Mouse (Mus musculus) neural tube, embryonic 14.5 days (tissue): ENCODE data around the gene Tssk6. TPM values are rescaled to one million over a fixed set of nuclear protein-coding genes. Genes with fewer than 3 reads are reported as not detected.

Source experiments
- ATAC-seq: fragments of 200-750 bp; cut with Nextera tagmentation; 2 replicates; pipeline ENCODE4 v1.8.0; 2017; ENCODE audit warnings: low read depth, mild to moderate bottlenecking, moderate TSS enrichment, moderate library complexity
- H3K27ac ChIP-seq: fragments of 300-500 bp; sonication (generic); 2 replicates; pipeline ENCODE4 v1.5.1; 2014; ENCODE audit warnings: low read depth, mild to moderate bottlenecking, control low read depth, low read length, moderate library complexity, mixed read lengths
- H3K27me3 ChIP-seq: fragments of 300-500 bp; sonication (generic); 2 replicates; pipeline ENCODE4 v1.6.1; 2014; ENCODE audit warnings: low read length; ENCODE audit not compliant: control insufficient read depth, insufficient read depth
- H3K36me3 ChIP-seq: fragments of 300-500 bp; sonication (generic); 2 replicates; pipeline ENCODE4 v1.6.1; 2014; ENCODE audit warnings: low read length, mixed read lengths; ENCODE audit not compliant: control insufficient read depth, insufficient read depth
- H3K4me1 ChIP-seq: fragments of 300-500 bp; sonication (generic); 2 replicates; pipeline ENCODE4 v1.6.1; 2014; ENCODE audit warnings: low read length; ENCODE audit not compliant: control insufficient read depth, insufficient read depth
- H3K4me2 ChIP-seq: fragments of 300-500 bp; sonication (generic); 2 replicates; pipeline ENCODE4 v1.6.1; 2014; ENCODE audit warnings: mild to moderate bottlenecking, low read depth, low read length, control low read depth
- H3K4me3 ChIP-seq: fragments of 300-500 bp; sonication (generic); 2 replicates; pipeline ENCODE4 v1.5.1; 2014; ENCODE audit warnings: low read depth, low read length, control low read depth, mixed read lengths
- H3K9ac ChIP-seq: fragments of 300-500 bp; sonication (generic); replicated peaks from 2 replicates; pipeline ENCODE4 v1.6.1; 2014; ENCODE audit warnings: low read depth, mild to moderate bottlenecking, control low read depth, low read length, mixed read lengths
- H3K9me3 ChIP-seq: fragments of 300-500 bp; sonication (generic); 2 replicates; pipeline ENCODE4 v1.6.1; 2016; ENCODE audit warnings: low read length; ENCODE audit not compliant: control insufficient read depth
- WGBS: fragments of 180-500 bp; shearing (Covaris S2); extraction: QIAGEN DNeasy Blood & Tissue Kit; methylation state at CpG from one replicate; pipeline ENCODE4 v1.1.7; 2014; 5-methylcytosine and 5-hydroxymethylcytosine counted together
- polyA plus RNA-seq: library from polyadenylated mRNA; unstranded; fragments of >200 nt; fragmentation: Nextera tagmentation; extraction: Ambion mirVana; gene quantifications from 2 replicates; pipeline ENCODE4 v1.2.1, GENCODE M21; 2014

Tssk6 gene
- polyA plus RNA-seq, 1 experiment from 2014 or later = 4.3 TPM

DNA sequence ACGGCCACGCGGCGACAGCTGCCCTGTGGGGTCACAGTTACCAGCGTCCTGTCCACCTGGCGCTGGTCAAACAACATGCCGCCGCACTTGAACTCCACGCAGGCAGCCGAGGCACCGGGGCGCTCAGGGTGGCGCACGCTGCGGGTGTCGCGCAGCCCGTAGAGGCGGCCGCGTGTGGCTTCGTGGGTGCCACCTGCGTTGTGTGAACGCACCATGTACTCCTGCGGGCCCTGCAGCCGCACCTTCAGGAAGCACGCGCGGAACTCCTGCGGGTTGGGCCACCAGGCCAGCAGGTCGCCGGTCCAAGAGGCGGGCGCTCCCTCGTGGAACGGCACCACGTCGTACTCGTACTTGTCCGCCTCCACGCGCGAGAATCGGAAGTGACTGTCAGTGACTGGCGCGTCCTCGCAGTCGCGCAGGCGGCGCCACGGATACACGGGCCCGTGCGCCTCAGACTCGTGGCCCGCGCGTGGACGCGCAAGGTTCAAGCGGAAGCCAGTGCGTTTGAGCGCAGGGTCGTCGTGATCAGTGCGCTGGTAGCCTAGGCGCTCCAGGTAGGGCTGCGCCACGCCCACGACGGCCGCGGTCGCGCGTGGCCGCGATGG is 20.6 kb upstream of the Tssk6 start:
- peaks cover 71% of the 10 kb centered on the region for H3K27me3 ChIP-seq
- no peaks in the 10 kb centered on the region for H3K36me3 ChIP-seq
- 0 out of 2 replicates have a peak, but pooled peaks cover 2% of the 10 kb centered on the region for H3K4me1 ChIP-seq
- no peak overlapping the region for H3K27ac ChIP-seq
- no peak overlapping the region; the same call in 1 of the 2 replicates for H3K9ac ChIP-seq
- H3K4me3 ChIP-seq = peak overlapping the region; percentile 37
- no peaks in the 10 kb centered on the region for H3K9me3 ChIP-seq
- 14% methylated on average over 77 of the region's 79 CpGs for WGBS
- peak; percentile 21 for ATAC-seq
- H3K4me2 ChIP-seq = peak overlapping the region; percentile 49

DNA sequence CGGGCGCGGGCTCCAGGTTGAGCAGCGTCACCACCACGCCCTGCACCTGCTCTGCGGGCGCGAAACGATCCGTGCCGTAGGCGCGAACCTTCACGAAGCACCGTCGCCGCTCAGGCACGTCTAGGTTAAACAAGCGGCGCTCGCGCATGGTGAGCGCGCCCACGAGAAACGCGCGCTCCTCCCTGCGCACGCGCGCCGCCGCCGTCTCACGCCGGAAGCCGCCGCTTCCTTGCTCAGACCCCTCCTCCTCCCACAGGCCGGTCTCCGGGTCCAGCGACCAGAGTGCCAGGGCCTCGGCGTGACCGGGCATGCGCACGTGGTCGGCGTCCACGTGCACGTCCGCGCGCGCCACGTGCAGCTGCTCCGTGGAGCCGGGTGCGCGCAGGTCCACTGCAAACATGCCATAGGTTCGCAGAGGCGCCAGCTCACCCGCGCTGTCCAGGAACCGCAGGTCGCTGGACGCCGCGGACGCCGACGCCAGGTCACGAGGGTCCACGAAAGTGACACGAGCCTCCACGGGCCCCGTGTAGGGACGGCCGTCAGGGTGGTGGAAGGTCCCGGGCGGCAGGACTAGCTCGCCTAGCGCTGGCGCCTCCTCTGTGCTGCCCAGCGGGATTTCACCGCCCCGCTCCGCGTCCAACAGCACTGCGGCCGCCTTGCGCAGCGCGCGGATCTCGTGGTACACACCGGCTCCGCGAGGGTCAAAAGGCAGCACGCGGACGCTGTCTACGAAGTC is 19.8 kb upstream of the Tssk6 start:
- peak overlapping the region; percentile 49 for H3K4me2 ChIP-seq
- 0 out of 2 replicates have a peak, but pooled peaks cover 2% of the 10 kb centered on the region for H3K4me1 ChIP-seq
- peak; percentile 73 for ATAC-seq
- H3K9me3 ChIP-seq = no peaks in the 10 kb centered on the region
- H3K27ac ChIP-seq = no peak overlapping the region
- H3K9ac ChIP-seq = peak overlapping the region; percentile 7; the same call in 1 of the 2 replicates
- peak overlapping the region; percentile 37 for H3K4me3 ChIP-seq
- H3K36me3 ChIP-seq = no peaks in the 10 kb centered on the region
- whole genome bisulfite sequencing = 7% methylated on average over 96 of the region's 103 CpGs
- H3K27me3 ChIP-seq = peaks cover 75% of the 10 kb centered on the region

DNA sequence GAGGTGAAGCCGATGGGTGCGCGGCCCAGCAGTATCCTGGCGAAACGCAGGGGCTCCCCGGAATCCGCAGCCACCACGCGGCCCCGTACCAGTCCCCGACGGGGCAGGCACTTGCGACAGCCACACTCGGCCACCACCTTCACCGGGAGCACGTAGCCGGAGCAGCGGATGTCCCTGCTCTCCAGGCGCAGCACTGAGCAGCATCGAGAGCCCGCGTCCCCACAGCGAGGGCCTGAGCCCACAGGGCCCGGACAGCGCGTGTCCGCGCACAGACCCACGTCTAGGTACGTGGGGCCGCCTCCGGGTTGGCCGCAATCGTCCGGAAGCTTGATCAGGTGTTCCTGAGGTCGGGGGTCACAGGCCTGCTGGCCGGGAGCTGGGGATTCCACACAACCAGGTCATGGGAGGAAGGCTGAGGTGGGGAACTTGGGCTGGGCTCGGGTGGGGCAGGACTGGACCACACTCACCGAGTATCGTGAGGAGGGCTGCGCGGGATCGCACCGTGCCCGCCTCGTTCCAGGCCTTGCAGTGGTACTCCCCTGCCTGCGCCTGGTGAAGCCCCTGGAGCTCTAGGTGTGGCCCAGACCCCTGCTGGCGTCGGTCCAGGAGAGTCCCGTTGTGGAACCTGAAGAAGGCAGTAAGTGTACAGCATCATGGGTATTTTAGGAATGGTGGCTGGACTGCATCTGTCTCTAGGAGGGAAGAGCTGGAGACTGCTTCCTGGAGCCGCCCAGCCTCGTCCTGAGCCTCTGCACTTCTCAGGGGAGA is 19.0 kb upstream of the Tssk6 start:
- Histone ChIP-seq H3K4me2 (peak overlapping the region; percentile 49), H3K9me3 (no peaks in the 10 kb centered on the region), H3K4me3 (peak overlapping the region; percentile 37; the same call in 1 of the 2 replicates), H3K4me1 (peaks cover 9% of the 10 kb centered on the region), H3K27ac (no peak overlapping the region), H3K36me3 (no peaks in the 10 kb centered on the region), H3K9ac (no peak overlapping the region), H3K27me3 (peaks cover 83% of the 10 kb centered on the region)
- ATAC-seq = peak; percentile 3
- 12% methylated on average over 49 of the region's 52 CpGs for WGBS

DNA sequence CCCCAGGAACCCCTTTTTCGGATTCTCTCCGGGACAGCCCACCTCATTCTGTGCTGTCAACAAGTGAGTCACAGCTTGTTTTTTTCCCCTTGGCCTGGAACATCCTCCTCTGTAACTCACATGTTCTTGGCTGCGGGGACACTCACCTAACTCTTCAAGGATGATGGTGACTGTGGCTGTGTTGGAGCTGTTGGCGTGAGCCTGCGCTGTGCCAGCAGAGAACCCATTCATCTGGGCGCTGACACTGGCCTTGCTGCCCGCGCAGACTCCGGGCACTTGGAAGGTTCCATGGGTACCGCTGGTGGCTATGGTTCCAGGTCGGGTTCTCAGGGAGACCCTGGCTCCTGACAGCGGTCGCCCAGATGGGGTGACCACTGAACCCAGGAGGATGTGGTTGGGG is 17.8 kb upstream of the Tssk6 start:
- H3K9me3 ChIP-seq = no peaks in the 10 kb centered on the region
- H3K27ac ChIP-seq = no peak overlapping the region
- H3K36me3 ChIP-seq = no peaks in the 10 kb centered on the region
- no peak overlapping the region for H3K4me3 ChIP-seq
- no peak overlapping the region for H3K9ac ChIP-seq
- peaks cover 94% of the 10 kb centered on the region for H3K27me3 ChIP-seq
- 54% methylated on average over 13 of the region's 13 CpGs for WGBS
- H3K4me1 ChIP-seq = peaks cover 15% of the 10 kb centered on the region
- no peak overlapping the region for H3K4me2 ChIP-seq
- ATAC-seq = no peak

DNA sequence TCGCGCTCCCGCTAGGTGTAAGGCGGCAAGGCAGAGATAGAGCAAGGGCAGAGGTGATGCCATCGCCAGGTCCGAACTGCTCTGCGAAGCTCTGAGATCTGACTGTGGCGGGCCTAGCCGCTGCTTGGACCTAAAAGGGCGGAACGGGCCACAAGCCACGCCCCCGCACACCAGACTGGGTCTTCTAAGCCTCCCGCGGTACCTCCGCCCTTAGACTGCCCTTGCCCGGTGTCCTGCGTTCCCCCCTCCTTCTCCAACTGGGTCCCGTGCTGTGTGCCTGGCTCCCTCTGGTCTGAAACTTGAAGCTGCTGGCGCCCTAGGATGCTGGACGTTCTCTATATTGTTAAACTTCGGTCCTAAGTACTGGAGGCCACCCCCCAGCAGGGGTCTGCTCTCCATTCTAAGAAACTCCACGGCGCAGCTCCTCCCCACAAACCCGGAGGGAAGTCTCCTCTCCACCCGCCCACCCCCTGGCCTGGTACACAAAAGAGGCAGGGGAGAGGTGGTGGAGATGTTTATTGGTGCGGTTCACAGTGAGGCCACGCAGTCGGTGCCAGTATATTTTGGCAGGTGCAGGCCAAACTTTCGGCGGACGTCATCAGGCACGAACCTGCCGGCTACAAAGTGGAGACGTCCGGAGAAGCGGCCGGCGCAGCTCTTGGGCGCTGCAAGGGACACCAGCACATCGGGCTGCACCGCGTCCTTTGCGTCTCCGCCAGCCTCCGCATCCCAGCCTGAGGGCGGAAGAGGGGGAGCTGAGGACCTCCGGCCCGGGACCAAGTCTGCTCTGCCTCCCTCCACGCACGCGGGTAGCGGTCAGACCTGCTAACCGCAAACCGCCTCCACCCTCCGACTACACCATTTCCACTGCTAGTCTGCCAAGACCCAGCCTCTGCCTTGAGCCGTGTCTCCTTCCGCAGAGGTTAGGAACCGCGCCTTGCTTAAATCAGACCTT is 14.4 kb upstream of the Tssk6 start, which contains the start of gene Cilp2:
TSS of gene Cilp2 (minus strand) at position 399 of the 955 bp plus-strand sequence.
- Histone ChIP-seq H3K36me3 (no peaks in the 10 kb centered on the region), H3K9me3 (no peaks in the 10 kb centered on the region), H3K4me1 (peaks cover 13% of the 10 kb centered on the region), H3K4me2 (peak within 1 kb of the TSS; percentile 36), H3K27ac (no peak within 1 kb of the TSS), H3K27me3 (peaks cover 66% of the 10 kb centered on the region), H3K9ac (no peak within 1 kb of the TSS), H3K4me3 (peak within 1 kb of the TSS; percentile 22)
- 0 out of 2 replicates have a peak, but pooled peaks have one; percentile 7 for ATAC-seq
- 1% methylated on average over 49 of the region's 60 CpGs for WGBS

DNA sequence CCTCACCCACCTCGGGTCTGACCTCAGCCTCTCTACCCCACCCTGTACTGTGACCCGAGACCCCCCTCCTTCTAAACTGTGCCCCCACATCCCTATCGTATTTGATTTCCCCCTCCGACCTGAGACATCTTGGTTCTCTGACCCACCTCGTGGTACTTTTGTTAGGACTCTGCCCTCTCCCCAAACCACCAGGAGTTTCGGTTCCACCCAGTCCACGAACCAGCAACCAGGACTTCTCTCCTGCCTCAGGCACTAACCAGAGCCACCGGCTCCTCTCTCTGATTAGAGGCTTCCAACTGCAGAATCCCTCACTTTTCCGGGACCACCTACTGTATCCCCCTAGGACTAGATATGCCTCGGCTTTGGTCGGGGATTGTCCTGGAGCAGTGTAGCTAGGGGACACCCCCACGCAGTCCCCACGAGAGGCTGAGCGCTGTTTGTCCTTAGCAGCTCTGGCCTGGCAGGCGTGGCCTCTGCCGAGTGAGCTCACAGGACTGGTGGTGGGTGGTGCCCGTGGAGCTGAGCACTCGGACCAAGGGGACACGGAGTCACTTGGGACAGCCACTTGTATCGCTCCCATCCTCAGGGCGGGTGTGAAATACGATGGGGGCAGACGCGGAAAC is 13.6 kb upstream of the Tssk6 start:
- H3K27ac ChIP-seq = no peak overlapping the region
- ATAC-seq = no peak
- H3K27me3 ChIP-seq = peaks cover 58% of the 10 kb centered on the region
- H3K36me3 ChIP-seq = no peaks in the 10 kb centered on the region
- no peak overlapping the region for H3K9ac ChIP-seq
- H3K4me2 ChIP-seq = peak overlapping the region; percentile 36; the same call in 1 of the 2 replicates
- 8% methylated on average over 24 of the region's 24 CpGs for WGBS
- no peaks in the 10 kb centered on the region for H3K9me3 ChIP-seq
- peak overlapping the region; percentile 22; the same call in 1 of the 2 replicates for H3K4me3 ChIP-seq
- peaks cover 13% of the 10 kb centered on the region for H3K4me1 ChIP-seq

DNA sequence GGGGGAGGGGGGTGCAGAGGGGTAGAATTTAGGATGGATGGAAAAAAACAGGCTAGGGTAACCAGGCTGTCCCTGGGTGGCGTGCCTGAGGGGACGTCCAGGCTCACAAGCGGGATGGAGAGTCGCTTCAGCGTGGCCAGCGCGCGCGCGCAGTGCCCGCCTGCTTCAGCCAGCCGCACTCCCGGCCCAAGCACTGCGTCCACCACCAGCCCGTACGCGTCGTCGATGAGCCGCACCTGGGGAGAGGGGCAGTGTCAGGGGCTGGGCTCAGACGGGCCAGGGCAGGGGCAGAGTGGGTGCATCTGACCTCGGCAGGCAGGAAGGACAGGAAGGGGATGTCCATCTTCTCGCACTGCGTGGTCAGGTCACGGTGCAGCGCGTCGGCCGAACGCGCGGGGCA is 13.1 kb upstream of the Tssk6 start:
- peak; percentile 5; the same call in 1 of the 2 replicates for ATAC-seq
- 5% methylated on average over 32 of the region's 32 CpGs for WGBS
- Histone ChIP-seq H3K4me3 (peak overlapping the region; percentile 11; the same call in 1 of the 2 replicates), H3K27ac (no peak overlapping the region), H3K4me1 (peaks cover 13% of the 10 kb centered on the region), H3K4me2 (peak overlapping the region; percentile 19; the same call in 1 of the 2 replicates), H3K9me3 (no peaks in the 10 kb centered on the region), H3K36me3 (0 out of 2 replicates have a peak, but pooled peaks cover 4% of the 10 kb centered on the region), H3K27me3 (peaks cover 53% of the 10 kb centered on the region), H3K9ac (no peak overlapping the region)
